Mouse (Mus musculus) thymus, postnatal 4 days (tissue): ENCODE results near the gene Tfpi.
A peak's percentile ranks its signal among the peaks of the same experiment; 100 is the strongest.
"Not testable (repeated sequence)": the region's sequence is repeated elsewhere in the genome, so short reads cannot be mapped to it uniquely, and the experiment has no call there.

ENCODE experiments used
- DNase-seq: peaks from one replicate; pipeline ENCODE4 v3.0.0; 2021

Gene Tfpi

GRCm38 (mm10) chr2:84473941-84474530 lies 2.5 kb downstream of the Tfpi start:
- DNase-seq, result no peak

- no peak for DNase-seq
Observed at GRCm38 (mm10) chr2:84467391-84467790, 9.2 kb downstream of the Tfpi start.

GRCm38 (mm10) chr2:84464956-84465355 lies 11.6 kb downstream of the Tfpi start:
- no peak for DNase-seq

DNA sequence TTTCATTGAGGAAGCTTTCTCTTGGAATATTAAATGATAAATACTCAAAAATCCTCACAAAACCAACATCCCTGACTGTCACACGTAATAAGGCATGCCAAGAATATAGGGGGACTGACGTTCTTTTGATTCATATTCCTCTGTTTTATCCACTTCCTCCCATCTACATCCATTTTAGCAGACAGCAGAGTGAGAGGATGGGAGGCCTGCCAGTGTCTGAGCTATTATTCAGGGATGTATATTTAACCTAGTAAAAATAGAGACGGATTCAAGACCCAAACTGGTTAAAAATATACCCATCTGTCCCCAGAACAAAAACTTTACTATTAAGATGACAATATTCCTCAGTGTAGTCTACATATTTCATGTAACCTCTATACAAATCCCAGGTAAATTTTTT lies 14.2 kb downstream of the Tfpi start:
- no peak for DNase-seq

DNA sequence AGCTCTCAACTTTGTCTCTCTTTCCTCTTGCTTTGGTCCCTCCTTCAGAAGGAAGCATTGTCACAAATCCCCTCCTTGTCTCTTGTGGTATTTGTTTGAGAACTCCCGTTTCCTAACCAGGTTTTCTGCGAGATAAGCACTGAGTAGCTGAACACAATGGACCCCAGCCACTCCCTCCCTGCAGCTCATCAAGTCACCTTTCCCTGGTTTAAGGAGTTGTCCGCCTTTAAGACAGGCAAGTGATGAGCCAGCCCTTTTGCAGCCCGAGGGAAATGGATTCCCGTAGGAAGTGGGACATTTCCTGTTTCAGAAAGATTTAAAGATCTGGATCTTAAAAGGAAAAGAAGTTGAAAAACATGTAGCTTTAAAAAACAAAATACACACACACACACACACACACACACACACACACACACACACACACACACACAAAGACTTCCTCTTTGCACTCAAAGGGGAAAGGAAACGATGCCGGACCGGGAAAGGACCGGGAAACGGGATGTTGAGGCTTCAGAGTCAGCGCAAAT lies 16.9 kb downstream of the Tfpi start:
- DNase-seq, result no peak

DNA sequence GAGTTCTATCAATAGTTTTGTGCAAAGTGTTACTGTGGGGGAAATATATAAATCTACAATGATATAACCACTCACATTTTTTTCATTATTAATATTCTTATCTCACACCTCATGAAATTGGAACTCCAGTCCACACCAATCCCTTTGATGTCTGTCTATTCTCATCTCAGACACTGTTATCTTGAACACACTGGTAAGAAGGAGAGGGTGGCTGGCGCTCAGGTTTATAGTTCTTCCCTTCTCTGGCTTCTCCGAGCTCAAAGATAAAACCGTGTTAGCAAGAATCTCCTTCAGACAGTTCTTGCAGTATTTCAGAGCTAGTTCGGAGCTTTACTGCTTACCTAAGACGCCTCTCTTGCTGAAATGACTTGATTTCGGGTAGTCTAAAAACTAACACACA lies 19.4 kb downstream of the Tfpi start:
- DNase-seq, result no peak

- peak; percentile 39 for DNase-seq
Observed at GRCm38 (mm10) chr2:84455236-84455799, 21.3 kb downstream of the Tfpi start.

DNA sequence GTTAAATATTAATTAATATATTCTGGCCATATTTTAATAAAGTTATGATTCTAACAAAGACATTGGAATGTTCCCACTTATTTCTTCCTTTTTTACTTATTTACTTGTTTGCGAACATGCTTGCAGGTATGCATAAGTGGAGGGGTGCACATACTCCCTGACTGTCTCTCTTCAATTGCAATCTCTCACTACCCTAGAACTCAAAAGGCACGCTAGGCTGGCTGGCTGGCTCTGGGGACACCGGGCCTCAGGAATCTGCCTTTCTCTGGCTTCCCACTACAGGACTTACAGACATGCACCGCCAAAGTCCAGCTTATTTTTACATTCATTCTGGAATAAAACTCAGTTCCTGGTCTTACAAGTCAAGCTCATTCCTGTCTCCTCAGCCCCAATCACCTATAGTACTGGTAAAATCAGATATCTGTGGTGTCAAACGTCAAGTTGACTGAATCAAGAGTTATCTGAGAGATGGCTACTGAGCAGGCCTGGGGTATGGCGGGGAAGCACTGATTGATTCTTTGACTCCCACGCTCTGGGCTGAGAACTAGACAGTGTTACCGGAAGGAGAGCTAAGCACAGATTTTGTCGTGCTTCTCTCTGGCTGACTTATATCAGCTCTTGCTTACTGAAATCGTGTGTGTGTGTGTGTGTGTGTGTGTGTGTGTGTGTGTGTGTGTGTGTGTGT lies 21.9 kb downstream of the Tfpi start:
- DNase-seq, result no peak

GRCm38 (mm10) chr2:84454051-84454450 lies 22.5 kb downstream of the Tfpi start:
- no peak for DNase-seq

- DNase-seq, result no peak
Observed at GRCm38 (mm10) chr2:84445499-84445898, 31.1 kb downstream of the Tfpi start.

DNA sequence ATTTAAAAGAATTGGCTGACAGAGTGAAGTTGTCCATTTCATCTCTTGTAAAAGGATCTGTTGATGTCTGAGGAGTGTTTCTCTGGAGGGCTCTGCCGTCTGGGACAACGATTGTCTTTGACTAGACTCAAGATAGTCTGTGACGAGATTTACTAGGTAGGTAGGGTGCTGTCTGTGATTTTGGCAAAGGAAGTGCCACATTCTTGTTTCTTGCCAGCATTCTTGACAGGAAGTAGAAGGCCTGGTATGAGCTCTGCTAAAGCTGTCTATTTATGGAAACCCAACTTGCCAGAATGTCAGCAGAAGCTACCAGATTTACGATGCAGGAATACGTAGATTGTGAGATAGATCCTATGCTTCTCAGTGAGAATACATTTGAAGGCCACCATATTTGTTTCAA lies 34.6 kb downstream of the Tfpi start:
- no peak for DNase-seq

GRCm38 (mm10) chr2:84429724-84430123 lies 46.9 kb downstream of the Tfpi start:
- DNase-seq, result no peak

DNA sequence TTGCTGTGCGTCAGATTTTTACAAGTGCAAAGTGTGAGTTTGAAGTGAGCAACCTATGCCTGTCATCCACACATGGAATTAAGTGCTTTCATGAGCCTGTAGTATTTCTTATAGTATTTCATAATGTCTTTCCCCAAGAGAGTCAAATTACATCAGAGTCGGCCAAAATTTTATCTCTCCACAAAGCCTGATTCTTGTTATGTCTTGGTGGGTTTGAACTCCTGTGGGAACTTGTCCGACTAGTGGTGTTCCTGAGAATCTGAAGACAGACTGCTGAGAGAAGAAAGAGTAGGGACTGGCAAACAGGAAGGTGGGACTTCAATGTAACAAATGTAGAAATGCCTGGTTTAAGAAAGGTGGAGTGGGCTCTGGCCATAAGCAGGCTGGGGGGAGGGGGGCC lies 47.7 kb downstream of the Tfpi start:
- peak; percentile 22 for DNase-seq

- no peak for DNase-seq
Observed at GRCm38 (mm10) chr2:84426531-84426930, 50.0 kb downstream of the Tfpi start.

- DNase-seq, result peak; percentile 86
Observed at GRCm38 (mm10) chr2:84425138-84425537, 51.4 kb downstream of the Tfpi start, which contains the start of gene Calcrl. Gene Calcrl, minus strand, starts transcription at chr2:84425411.

DNA sequence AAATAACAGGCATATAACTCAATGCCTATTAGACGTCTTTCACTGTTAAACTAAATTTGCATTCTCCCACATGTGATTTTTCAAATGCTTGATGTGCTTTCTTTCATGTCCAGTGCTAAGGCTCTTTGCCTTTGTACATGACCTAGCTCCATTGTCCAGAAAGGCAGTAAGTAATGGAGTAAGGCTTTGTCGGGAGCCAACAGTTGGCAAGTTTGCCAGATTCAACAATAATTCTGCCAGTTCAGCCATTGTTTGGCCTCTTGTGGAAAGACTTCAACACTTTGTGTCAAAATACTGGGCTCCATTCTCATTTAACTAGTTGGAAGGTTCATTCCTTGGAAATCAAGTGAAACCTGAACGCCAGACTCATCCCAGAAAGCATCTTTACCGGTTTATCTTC lies 60.1 kb downstream of the Tfpi start:
- DNase-seq, result no peak

GRCm38 (mm10) chr2:84409796-84410592 lies 66.6 kb downstream of the Tfpi start:
- no peak for DNase-seq

DNA sequence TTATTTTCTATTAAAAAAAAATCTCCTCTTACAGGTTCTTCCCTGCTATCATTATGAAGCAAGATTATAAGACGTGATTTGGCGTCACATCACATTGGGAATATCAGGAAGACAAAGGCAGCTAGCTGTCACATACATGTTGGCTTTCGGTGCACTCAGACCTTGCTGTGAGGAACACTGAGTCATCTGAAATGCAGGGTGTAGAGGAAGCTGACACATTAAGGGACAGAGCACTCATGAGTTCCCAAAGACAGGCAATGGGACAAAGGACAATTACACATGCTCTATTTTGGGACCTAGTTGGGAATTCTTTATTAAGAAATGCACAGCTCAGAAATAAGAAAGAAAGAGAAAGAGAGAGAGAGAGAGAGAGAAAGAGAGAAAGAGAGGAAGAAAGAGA lies 71.7 kb downstream of the Tfpi start:
- no peak for DNase-seq

GRCm38 (mm10) chr2:84402713-84403112 lies 73.9 kb downstream of the Tfpi start:
- no peak for DNase-seq

- no peak for DNase-seq
Observed at GRCm38 (mm10) chr2:84396557-84396956, 80.0 kb downstream of the Tfpi start.

DNA sequence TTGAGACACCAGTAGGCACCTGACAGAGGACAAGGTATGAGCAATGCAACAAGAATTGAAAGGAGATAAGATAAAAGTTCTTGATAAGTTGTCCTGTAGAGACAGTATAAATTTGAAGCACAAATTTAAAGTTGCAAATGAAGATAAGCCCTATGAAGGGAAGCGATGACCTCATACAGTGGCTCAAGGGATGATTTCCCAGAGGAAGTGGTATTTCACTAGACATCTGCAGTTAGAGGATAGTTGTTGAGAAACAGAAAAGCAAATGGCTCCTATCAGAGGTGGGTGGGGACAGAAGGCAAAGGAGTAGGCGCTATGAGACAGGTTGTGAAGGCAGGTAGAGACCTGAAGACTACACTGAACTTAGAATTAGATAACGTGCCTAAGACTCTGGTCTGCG lies 83.3 kb downstream of the Tfpi start:
- no peak for DNase-seq

- DNase-seq, result no peak
Observed at GRCm38 (mm10) chr2:84389075-84389474, 87.5 kb downstream of the Tfpi start.

DNA sequence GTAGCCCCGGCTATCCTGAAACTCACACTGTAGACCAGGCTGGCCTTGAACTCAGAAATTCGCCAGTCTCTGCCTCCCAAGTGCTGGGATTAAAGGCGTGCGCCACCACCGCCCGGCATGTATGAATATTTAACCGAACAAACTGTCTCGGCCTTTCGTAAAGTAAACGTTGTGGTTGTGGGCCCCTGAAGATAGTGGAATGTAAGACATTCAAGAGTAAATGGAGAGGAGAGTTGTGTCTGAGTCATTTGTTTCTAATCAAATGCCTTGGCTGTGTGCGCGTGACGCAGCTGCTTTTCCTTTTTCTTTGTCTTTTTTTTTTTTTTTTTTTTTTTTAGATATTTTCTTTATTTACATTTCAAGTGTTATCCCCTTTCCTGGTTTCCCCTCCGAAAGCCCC lies 88.0 kb downstream of the Tfpi start:
- DNase-seq, result not testable (repeated sequence)
